26 mouse cellular contexts compared by ENCODE assay signal in the genomic region with DNA sequence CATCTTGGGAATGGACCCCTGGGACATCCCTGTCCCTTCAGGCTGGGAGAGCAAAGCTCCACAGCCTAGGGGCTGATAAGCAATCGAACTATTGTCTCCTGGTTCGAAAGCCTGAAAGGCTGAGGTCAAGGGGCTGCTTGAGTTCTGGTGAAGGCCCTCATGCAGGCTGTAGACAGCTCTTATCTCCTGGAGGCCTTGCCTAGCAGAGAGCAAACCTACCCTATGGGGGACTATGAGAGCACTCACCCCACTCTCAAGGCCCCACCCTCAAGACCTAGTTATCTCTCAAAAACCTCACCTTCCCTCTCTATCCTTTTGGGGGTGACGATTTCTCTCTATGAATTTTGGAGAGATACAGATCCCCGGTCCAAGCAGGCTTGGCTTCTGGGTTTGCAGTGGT.
DNase-seq lines count a peak whose midpoint lies in the region; ATAC-seq and TF ChIP-seq lines count a peak whose summit lies in the region.
"Had no signal": no experiment of that assay in that cellular context is flagged by ENCODE, and none has a peak within 500 bp of the region (broad histone marks: within the 10 kb centered on the region; RNA-seq: fewer than 3 reads in every experiment).

No protein-coding gene starts in this region.

- no peak for TF ChIP-seq CTCF in liver, embryonic 14.5 days (IDR thresholded peaks at IDR 0.05; ENCODE audit: low read depth)

- TF ChIP-seq EP300 in liver, embryonic 14.5 days (IDR thresholded peaks at IDR 0.05; ENCODE audit: low read depth) = no peak

- no peak overlapping the region for H3K9ac ChIP-seq in liver, embryonic 11.5 days (ENCODE audit: low read depth, low read length)
- no peak overlapping the region for H3K9ac ChIP-seq in liver, embryonic 14.5 days (replicated peaks)
- H3K9ac ChIP-seq: forebrain, embryonic 13.5 days; hindbrain, embryonic 14.5 days had no signal

- H3K4me1 ChIP-seq in liver, embryonic 11.5 days (replicated peaks; ENCODE audit: control insufficient read depth, insufficient read depth, low read length) = 0 out of 2 replicates have a peak, but pooled peaks cover 4% of the 10 kb centered on the region
- H3K4me1 ChIP-seq in liver, embryonic 14.5 days (replicated peaks; ENCODE audit: control insufficient read depth in 2 of 2, insufficient read depth in 2 of 2, low read length in 1 of 2) = peaks cover 4 to 13% of the 10 kb centered on the region in 2 experiments; a peak in 2 of 4 replicates
- H3K4me1 ChIP-seq in embryonic facial prominence, embryonic 10.5 days = peaks cover 7% of the 10 kb centered on the region
- H3K4me1 ChIP-seq: forebrain, embryonic 13.5 days had no signal

- WGBS in liver, embryonic 11.5 days = 43% methylated on average over 4 of the region's 4 CpGs
- 16% methylated on average over 4 of the region's 4 CpGs for WGBS in liver, embryonic 14.5 days (ENCODE audit: insufficient replicate concordance)
- 91% methylated on average over 4 of the region's 4 CpGs for WGBS in embryonic facial prominence, embryonic 10.5 days

- no peaks in the 10 kb centered on the region for H3K36me3 ChIP-seq in liver, embryonic 11.5 days (ENCODE audit: control insufficient read depth, insufficient read depth, low read length)
- H3K36me3 ChIP-seq in liver, embryonic 14.5 days (replicated peaks; ENCODE audit: control insufficient read depth, insufficient read depth, low read depth) = no peaks in the 10 kb centered on the region
- H3K36me3 ChIP-seq in embryonic facial prominence, embryonic 10.5 days (replicated peaks) = no peaks in the 10 kb centered on the region
- H3K36me3 ChIP-seq: forebrain, embryonic 10.5 days; G1E had no signal

- H3K27ac ChIP-seq in liver, embryonic 11.5 days (ENCODE audit: low read depth, low read length) = no peak overlapping the region
- H3K27ac ChIP-seq in liver, embryonic 14.5 days = no peak overlapping the region
- no peak overlapping the region for H3K27ac ChIP-seq in embryonic facial prominence, embryonic 10.5 days (replicated peaks)
- H3K27ac ChIP-seq: forebrain, embryonic 10.5 days; forebrain, embryonic 13.5 days; gastrocnemius, adult 2 months; hindbrain, embryonic 14.5 days; hindbrain, postnatal 0 days had no signal

- no peak overlapping the region for H3K4me2 ChIP-seq in liver, embryonic 11.5 days
- no peak overlapping the region for H3K4me2 ChIP-seq in liver, embryonic 14.5 days (ENCODE audit: low read depth)
- H3K4me2 ChIP-seq: forebrain, embryonic 13.5 days; heart, embryonic 11.5 days; hindbrain, embryonic 14.5 days had no signal

- no peaks in the 10 kb centered on the region for H3K9me3 ChIP-seq in liver, embryonic 11.5 days (ENCODE audit: control insufficient read depth, low read length)
- H3K9me3 ChIP-seq in liver, embryonic 14.5 days (ENCODE audit: control insufficient read depth, low read length) = no peaks in the 10 kb centered on the region
- H3K9me3 ChIP-seq in embryonic facial prominence, embryonic 10.5 days = no peaks in the 10 kb centered on the region
- H3K9me3 ChIP-seq: forebrain, embryonic 10.5 days; forebrain, embryonic 13.5 days; G1E had no signal

- H3K4me3 ChIP-seq in liver, embryonic 11.5 days (ENCODE audit: low read depth, low read length) = no peak overlapping the region
- H3K4me3 ChIP-seq in liver, embryonic 14.5 days (ENCODE audit: insufficient read depth in 1 of 2, low read depth in 2 of 2, low read length in 2 of 2) = no peak overlapping the region
- H3K4me3 ChIP-seq in embryonic facial prominence, embryonic 10.5 days = no peak overlapping the region
- H3K4me3 ChIP-seq: forebrain, embryonic 10.5 days; forebrain, embryonic 13.5 days; gastrocnemius, adult 2 months had no signal

- DNase-seq in c-Kit-positive CD71-positive TER-119-negative erythroid progenitor cells, embryonic 14.5 days (ENCODE audit: low read depth) = peak; percentile 21
- DNase-seq in liver, embryonic 11.5 days (ENCODE audit: low spot score) = no peak
- peak in 2 of 3 experiments; percentile 17 to 28 for DNase-seq in liver, embryonic 14.5 days (ENCODE audit: low read depth in 3 of 3, low spot score in 3 of 3)
- no peak for DNase-seq in embryonic facial prominence, embryonic 10.5 days (ENCODE audit: low spot score)
- no peak for DNase-seq in embryo, embryonic 9.5 days (ENCODE audit: extremely low spot score)
- DNase-seq in natural killer cell, adult 2 months (ENCODE audit: low spot score in 2 of 2) = no peak
- DNase-seq: adrenal gland, postnatal 14 days; B cell, adult 2 months; cerebellum, adult 18-20 months; cerebellum, adult 9-10 months; cerebellum, postnatal 25 days; gastrocnemius, adult 2 months; gastrocnemius, postnatal 14 days; heart, adult 11 months; heart, postnatal 4 days had no signal

- peak; percentile 87 for ATAC-seq in liver, embryonic 11.5 days (replicated peaks; ENCODE audit: low FRiP score)
- peak; percentile 81 for ATAC-seq in liver, embryonic 14.5 days (ENCODE audit: insufficient read depth)
- peak; percentile 52; the same call in 1 of the 2 replicates for ATAC-seq in megakaryocyte progenitor cell, adult 5-6 weeks (replicated peaks; ENCODE audit: poor library complexity)
- ATAC-seq: forebrain, embryonic 13.5 days; forebrain, embryonic 16.5 days; hindbrain, postnatal 0 days; inflammation-experienced regulatory T-cells, adult 6 months; Patski had no signal

- H3K27me3 ChIP-seq in liver, embryonic 11.5 days (replicated peaks; ENCODE audit: control insufficient read depth, insufficient read depth, low read length) = no peaks in the 10 kb centered on the region; the same call in 1 of the 2 replicates
- no peaks in the 10 kb centered on the region for H3K27me3 ChIP-seq in liver, embryonic 14.5 days (ENCODE audit: control insufficient read depth, insufficient read depth, low read length)
- H3K27me3 ChIP-seq in embryonic facial prominence, embryonic 10.5 days (replicated peaks; ENCODE audit: low read depth, poor library complexity, severe bottlenecking) = peaks cover 5% of the 10 kb centered on the region; the same call in 1 of the 2 replicates
- H3K27me3 ChIP-seq: CH12.LX; forebrain, embryonic 13.5 days; Patski had no signal

Comparison
In these comparisons a context has a peak if more than half of its experiments do, and no peak if none do; other contexts are left out.
1. DNase-seq: peak in c-Kit-positive CD71-positive TER-119-negative erythroid progenitor cells, embryonic 14.5 days (single experiment) and liver, embryonic 14.5 days (2 of 3); none in liver, embryonic 11.5 days (single experiment), embryonic facial prominence, embryonic 10.5 days (single experiment), embryo, embryonic 9.5 days (single experiment) and natural killer cell, adult 2 months (0 of 2).
2. Peak in every context shown above with its lines, with median percentiles within 50 percentile points of each other: ATAC-seq.